Mouse (Mus musculus): ENCODE measurements around the gene Tub. TPM values are rescaled to one million over a fixed set of nuclear protein-coding genes. Genes with fewer than 3 reads are reported as not detected.

The Tub gene
- total RNA-seq, 4 experiments from 2014 or later: 0.24 to 0.52 (median 0.31) TPM

DNA sequence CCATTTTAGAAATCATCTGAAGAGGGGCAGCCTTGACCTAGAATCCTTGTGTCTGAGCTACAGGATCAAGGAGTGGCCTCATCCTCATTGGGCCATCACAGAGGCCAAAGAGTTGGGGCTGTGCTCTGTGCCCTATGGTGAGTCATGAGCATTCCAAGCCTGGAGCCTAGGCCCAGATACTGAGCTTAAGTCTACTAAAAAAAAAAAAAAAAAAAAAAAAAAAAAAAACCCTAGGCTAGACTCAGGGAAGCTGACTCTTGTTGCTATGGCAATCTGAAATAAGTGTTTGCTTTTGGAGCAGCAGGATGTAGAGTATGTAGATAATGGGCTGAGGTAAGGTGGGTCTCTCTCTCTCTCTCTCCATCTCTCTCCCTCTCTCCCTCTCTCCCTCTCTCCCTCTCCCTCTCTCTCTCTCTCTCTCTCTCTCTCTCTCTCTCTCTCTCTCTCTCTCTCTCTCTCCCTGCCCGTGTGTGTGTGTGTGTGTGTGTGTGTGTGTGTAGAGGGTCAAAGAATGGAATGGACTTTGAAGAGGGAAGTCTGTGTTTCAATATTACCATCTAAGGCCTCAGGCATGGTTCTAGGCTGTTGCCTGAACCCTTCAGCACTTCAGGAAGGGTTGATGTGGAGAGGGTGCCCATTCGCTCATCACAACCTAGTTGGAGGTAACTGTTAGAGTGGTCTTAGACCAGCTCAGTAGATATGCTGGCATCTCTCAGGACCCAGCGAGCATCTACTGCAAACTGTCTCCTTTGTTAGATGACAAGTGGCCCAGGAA is 36.0 kb downstream of the Tub start:
- DNase-seq (ENCODE audit: low spot score in 2 of 2): no peak

DNA sequence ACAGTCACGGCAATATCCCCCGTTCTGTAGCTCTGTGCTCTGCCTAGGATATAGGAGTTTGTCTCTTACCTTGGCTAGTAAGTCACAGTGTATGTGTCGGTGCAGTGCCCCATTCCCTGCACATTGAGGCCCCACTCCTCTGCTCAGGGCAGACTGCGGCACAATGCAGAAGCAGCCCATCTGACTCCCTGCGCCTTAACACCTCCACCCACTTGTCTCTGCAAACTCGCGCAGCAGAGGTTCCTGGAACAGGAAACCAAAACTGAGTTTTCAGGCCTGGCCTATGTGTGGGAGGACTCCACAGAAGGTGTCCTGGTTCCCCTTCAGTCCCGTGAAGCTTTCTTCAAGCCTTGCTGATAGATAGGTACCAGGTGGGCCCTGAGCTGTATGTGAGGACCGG is 41.1 kb downstream of the Tub start:
- no peak for DNase-seq (ENCODE audit: low spot score in 2 of 2)

DNA sequence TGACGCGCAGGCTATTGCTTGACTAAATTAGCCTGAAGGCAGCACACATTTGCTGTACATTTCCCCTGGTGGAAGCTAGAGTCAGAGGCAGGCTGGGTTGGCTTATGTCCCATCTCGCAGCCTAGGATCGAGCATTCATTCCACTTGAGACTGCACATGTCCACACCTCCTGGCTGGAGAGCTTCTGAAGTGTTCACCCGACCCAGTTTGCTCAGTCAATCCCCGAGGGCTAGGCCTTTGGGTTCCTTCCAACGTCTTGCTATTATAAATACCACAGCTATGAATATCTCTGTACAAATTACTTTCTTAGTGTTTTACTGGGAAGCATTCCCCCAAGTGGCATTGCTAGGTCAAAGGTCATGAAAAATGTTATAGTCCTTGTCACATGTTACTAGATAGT is 43.1 kb downstream of the Tub start:
- peak; percentile 79 to 84 for DNase-seq (ENCODE audit: low spot score in 2 of 2)

DNA sequence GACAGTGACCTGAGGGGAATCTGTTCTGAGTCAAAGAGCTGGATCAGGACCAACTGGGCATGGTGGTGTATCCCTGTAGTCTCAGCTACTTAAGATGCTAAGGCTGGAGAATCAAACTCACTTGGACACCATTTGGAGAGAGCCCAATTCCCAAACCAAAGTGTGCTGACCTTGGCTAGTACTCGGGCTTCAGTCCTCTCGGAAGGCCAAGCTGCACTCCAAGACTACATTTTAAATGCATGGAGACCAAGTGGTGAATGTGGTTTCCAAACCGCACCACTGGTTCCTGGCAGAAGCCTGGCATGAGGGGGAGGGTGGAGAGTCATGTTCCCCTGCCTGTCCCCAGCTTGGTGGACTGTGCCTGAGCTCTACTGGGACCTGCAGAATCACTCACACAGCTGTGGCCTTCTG is 43.7 kb downstream of the Tub start:
- peak; percentile 18 to 19 for DNase-seq (ENCODE audit: low spot score in 2 of 2)

DNA sequence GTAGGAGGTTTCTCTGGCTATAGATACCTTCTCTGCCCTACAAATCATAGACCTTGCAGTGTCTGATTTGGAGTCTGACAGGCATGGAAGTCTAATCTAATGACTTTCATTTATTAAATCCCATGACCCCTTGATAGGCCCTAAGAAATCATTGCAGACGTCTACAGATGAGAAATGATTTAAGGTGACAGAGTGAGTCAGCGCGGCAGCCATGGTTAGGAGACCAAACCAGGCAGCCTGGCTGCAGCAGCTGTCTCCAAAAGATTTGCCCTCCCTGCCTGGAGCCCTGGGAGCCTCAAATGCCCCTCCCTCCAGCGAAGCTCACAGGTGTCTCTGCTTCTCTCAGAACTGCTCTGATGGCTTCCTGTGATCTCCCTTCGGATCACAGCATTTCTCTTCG is 46.0 kb downstream of the Tub start:
- no peak for DNase-seq (ENCODE audit: low spot score in 2 of 2)

DNA sequence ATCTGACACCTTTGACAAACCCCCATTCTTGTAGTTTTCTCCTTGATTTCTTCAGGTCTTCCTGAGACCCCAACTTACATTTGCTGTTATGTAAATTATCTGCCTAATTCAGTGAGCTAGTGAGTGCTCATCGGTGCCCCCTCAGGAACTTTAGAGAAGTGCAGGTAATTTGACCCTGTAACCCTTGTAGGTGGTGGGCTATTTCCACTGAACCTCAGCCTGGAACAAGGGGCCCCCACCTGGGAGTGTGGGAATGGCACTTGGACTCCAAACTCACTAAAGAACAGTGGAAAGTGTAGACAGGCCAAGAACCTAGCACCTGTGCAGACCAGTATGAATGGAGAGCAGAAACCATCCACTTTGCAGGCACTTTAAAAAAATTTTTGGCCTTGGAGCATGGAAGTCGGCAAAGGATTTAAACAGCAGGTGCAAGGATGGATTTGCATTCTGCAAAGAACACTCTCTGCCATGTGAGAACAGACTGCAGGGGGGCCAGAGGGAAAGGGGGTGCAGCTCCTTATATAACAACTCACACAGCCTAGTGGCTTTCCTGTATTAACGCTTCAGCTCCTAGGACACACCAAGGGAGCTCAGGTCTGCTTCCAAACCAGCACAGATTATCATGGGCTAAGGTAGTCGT is 50.3 kb downstream of the Tub start:
- DNase-seq (ENCODE audit: low spot score in 2 of 2): no peak

DNA sequence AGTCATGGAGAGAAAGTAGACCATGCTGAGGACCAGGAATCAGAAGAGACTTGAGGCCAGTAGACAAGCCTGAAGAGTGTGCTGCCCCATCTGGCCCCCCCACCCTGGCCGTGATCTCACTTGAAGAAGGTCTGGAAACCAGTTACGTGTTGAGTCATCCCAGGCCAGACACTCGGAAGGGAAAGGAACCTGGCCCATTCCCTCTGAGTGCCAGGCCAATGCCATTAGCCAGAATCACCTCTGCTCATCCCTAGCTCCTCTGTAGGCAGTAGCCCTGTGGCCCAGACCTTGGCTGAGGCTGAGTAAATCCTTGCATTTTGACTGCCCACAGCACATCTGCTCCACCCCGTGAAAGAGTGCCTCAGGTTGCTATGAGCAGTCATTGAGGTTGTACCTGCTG is 51.8 kb downstream of the Tub start:
- no peak for DNase-seq (ENCODE audit: low spot score in 2 of 2)

DNA sequence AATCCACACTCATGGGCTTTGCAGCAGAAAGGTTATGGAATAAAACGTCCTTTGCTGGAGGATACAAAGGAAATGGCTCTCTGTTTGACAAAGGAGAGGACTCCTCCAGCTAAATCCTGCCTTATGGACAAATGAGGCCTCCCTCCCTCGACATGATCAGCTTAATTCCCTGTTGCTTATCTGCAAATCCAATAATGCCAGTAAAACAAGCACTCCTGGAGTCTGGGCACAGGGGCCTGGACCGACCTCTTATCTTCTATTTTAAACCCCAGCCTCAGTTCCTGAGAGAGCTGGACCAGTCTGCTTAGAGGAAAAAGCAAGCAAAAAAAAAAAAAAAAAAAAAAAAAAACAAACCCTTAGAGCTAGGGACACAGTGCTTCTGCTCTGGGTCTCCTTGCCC is 53.5 kb downstream of the Tub start:
- no peak for DNase-seq (ENCODE audit: low spot score in 2 of 2)

DNA sequence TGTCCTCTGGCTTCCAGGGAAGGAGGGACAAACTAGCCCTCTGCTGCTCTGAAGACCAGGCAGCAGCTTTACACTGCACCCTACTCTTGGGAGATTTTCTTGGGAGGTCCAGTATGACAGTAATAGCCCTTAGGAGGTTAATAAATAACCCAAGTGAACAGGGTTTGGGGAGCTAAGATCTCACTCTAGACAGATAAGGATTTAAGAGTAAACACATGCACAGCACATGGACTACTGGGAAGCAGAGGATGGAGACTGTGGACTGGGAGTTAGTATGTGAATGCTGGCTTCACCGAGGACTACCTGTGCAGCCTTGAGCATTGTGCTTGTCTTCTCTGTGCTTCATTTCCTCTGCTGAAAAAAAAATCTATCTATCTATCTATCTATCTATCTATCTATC is 59.1 kb downstream of the Tub start:
- no peak for DNase-seq (ENCODE audit: low spot score in 2 of 2)

DNA sequence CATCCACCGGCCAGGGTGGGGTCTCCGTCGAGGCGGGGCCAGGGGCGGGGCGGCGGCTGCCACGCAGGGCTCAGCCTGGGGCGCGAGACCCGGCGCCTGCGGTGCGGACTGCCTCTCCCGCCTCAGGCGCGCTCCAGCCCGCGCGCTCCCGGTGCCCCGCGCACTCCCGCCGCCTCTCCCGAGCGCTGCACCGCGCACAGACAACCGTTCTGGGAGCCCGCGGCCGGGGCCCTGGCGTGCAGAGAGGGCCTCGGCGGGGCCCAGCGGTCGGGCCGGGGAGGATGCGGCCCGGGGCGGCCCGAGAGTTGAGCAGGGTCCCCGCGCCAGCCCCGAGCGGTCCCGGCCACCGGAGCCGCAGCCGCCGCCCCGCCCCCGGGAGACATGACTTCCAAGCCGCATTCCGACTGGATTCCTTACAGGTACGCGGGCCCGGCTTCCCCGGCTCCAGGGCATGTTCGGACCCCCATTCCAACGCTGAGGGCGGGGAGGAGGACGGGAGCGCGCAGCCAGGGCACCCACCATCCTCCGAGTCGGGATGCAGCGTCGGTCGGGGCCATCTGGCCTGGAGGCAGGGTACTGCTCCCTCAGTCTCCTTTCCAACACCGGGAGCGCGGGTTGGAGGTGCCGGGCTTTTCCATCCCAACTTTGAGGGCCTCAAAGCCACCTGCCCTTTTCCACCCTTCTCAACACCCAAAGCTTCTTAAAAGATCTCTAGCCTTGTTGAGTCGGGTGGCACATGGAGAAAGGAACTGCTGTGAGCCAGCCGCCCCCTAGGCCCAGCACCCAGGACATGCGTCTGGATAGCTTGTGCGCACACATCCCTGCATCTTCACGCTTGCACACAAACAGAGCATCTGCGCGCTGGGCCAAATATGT is 60.8 kb downstream of the Tub start:
- no peak for DNase-seq (ENCODE audit: low spot score in 2 of 2)

DNA sequence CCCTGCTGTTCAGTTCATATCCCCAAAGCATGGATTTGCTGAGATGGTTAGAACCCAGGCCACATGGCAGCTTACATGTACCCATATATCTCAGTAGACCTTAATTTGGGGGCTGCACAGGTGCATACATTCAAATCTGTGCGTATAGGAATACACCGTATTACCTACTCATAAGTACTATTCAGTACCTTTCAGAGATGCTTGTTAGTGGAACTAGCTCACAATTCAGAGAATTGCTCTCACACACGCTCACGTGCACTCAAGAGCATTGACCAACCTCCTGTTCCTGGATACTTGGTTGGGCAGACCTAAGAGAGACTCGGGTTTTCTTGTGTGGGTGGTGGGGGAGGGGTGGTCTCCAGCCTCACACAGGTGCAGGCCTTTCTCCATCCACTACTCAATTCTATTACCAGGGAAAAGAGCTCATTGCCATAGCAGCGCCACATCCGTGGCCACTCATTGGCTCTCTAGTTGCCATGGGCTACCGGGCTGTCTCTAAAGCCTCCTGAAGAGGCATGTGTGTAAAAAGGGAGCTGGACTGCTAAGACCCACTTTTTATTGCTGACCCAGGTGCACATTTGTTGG is 61.5 kb downstream of the Tub start:
- no peak for DNase-seq (ENCODE audit: low spot score in 2 of 2)

DNA sequence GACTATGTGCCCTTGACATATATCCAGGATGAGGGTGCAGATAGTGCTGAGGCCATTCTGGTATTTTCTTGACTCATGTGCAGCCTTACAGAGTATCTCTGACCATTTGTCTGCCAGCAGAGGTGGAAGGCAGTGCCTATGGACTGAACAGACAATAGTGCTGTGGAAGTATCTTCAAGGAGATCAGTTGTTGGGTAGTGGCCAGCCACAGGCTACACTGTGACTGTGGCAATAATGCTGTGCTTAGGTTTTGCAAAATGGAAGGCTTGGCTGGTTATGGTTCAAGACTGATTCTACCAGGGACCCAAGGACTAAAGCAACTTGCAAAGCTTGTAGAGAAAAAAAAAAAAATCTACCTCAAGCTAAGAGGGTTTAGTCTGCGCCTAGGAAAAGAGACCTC is 62.4 kb downstream of the Tub start:
- no peak for DNase-seq (ENCODE audit: low spot score in 2 of 2)

DNA sequence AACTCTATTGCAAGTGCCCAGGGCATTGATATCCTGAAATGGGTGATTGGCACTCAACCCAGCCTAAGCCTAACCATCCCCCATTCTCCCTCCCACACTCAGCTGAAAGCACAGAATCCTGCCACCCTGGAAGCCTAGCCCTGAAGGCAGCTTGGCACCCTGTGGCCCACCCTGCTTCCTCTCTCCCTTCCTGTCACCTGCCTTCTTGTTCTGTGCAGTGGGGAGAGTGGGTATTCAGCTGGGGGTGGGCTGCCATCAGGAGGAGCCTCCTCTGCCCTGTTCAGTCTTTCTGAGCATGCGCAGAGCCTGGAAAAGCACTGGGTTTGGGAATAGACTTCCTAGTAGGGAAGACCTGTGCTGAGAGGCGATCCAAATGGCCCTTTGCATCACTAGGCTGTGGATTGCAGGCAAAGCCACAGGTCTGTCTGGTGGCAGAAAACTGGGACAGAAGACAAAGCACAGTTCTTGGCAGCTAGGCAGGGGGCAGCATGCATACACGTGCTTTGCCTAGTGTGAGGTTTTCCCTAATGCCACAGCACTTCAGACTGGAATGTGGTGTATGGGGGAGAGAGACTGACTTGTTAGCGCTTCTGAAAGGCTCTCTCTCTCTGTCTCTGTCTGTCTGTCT is 63.0 kb downstream of the Tub start:
- no peak for DNase-seq (ENCODE audit: low spot score in 2 of 2)

DNA sequence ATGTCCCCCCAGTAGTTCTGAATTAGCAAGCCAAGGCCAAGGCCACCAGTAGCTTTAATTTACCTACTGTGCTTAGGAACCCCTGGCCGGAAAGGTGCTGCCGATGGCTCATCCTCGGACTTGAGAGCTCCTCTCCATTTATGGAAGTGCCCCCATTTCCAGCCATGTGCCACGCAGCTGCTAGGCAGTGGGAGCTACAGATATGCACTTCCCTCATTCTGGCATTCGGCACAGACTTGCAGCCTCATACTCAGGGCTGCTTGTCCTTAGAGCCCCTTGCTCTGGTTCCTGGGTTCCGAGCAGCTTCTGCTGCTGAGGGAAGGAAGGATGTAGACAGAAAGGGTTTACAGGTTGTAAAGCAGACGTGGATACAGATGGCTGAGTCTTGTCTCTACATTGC is 64.7 kb downstream of the Tub start:
- no peak for DNase-seq (ENCODE audit: low spot score in 2 of 2)

DNA sequence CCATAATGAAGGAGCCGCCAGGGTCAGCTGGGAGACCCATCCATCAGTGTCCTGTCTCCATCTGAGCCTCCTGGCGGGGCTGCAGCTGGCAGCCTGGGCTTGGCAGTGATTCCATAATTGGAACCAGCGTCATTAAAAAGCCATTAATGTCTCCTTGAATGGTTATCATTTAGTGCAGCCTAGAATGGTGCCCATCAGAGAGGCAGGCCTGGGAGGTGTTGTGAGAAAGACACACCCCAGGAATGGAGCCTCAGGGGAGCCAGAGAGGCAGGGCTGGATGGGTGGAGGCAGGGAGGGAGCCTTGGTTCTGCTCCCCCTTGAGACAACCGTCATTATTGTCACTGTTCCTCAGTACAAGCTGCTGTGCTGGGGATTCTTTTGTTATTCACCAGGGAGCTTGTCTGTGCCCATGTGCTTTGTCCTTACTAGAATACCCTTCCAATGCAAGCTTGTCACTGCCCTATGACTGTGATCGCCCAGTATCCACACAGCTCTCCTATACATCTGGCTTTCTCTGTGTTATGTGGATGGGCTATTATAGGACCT is 66.3 kb downstream of the Tub start:
- peak in 1 of 2 experiments; percentile 43 for DNase-seq (ENCODE audit: low spot score in 2 of 2)

DNA sequence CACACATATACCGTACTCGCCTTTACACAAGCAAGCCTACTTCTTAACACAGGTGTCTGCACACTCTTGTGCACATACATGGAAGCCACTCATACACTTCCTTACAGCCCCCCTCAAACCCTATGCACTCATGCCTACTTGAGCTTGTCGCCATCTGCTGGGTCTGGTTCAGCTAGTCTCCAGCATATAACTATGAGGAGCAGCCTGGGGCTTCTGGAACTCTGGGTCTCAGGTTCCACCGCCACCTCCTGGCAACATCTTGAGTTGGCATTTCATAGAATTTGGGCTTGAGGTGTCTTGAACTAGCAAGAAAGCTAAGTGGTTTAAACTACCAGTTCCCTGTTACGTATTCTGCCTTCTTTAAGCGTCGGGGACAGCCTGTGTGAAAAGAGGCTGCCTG is 69.1 kb downstream of the Tub start:
- DNase-seq (ENCODE audit: low spot score in 2 of 2): no peak

DNA sequence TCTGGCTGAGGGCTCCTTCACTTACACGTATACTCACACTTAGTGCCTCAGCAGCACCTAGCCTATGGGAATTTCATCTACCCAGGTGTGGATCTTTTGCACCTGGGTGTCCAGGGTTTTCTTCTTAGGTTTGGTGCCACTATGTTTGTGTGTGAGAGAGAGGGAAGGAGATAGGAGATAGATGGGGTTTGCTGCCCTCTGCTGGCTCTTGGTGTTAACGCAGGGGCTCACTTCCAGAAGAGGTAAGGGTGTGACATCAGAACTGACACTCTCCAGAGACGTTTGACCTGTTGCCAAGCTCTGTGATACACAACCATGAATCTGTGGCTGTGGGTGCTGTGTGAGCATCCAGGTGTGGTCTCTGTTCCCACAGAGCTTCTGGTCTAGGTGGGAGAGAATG is 71.3 kb downstream of the Tub start:
- peak; percentile 47 to 55 for DNase-seq (ENCODE audit: low spot score in 2 of 2)

DNA sequence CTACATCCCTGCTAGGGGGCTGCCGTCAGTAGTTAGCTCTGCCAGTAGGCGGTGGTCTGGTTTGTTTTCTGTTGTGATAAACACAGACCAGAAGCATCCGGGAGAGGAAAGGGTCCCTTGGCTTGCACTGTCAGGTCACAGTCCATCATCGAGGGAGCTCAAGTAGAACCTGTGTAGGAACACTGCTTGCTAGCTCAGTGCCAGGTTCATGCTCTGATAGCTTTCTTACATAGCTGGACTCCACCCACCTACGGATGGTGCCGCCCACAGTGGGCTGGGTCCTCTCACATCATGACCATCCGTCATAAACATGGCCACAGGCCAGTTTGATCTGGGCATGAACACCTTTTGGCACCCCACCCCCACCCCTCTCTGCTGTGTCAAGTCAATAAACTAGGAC is 75.6 kb downstream of the Tub start:
- DNase-seq (ENCODE audit: low spot score in 2 of 2): no peak

DNA sequence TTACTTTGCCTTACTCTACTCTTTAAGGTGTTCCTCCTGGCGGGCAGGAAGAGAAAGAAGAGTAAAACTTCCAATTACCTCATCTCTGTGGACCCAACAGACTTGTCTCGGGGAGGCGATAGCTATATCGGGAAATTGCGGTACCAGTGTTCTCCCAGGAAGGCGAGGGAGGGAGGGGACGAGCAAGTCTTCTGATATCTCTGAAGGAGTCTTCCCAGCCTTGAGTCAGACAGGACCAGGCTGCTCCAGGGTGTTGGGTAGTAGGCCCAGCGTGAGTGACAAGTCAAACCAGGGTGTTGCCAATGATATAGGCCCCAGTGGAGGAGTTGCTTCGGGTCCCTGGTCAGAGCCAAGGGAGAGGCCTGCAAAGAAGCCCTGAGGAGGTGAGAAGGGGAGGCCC is 76.8 kb downstream of the Tub start:
- DNase-seq (ENCODE audit: low spot score in 2 of 2): no peak

DNA sequence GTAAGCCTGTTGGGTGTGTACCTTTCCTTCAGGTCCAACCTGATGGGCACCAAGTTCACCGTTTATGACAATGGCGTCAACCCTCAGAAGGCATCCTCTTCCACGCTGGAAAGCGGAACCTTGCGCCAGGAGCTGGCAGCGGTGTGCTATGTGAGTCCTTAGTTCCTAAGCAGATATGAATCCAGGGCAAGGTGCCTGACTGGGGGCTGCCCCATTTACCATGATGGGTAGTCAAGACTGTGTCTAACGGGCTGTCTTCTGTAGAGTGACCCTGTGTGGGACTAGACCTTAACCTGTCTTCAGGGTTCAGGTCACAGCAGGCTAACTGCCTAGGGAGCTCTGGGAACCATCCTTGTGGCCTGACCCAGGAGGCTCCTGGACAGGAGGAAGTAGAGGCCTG is 77.6 kb downstream of the Tub start:
- no peak for DNase-seq (ENCODE audit: low spot score in 2 of 2)

DNA sequence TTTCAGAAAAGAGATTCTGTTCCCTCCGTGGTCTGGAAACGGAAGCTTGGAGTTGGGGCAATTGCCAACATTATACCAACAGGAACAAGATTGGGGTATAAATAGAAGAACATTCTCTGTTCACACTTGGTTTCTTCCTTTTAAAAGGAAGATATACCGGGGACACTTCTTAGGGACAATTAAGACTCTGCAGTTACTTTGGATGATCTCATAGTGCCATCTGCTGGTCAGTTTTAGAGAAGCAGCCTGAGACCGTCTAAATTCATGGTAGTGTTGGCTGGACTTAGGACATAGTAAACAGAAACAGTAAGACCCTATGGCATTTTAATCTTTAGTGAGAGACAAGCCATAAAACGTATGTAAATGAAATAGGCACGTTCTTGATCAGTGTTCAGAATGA is 78.1 kb downstream of the Tub start:
- DNase-seq (ENCODE audit: low spot score in 2 of 2): no peak

Measured in gastrocnemius, adult 8-10 months (tissue).